Mouse (Mus musculus) midbrain, embryonic 13.5 days (tissue): Measurements from ENCODE around the gene Amotl1. TPM values are rescaled to one million over a fixed set of nuclear protein-coding genes. Genes with fewer than 3 reads are reported as not detected.

Experiments used
- ATAC-seq: fragments of 200-750 bp; cut with Nextera tagmentation; 2 replicates; pipeline ENCODE4 v1.8.0; 2017; ENCODE audit warnings: mild to moderate bottlenecking, moderate TSS enrichment, moderate library complexity
- H3K27ac ChIP-seq: fragments of 300-500 bp; sonication (generic); 2 replicates; pipeline ENCODE4 v1.5.1; 2015; ENCODE audit warnings: inconsistent platforms, mild to moderate bottlenecking, moderate library complexity
- H3K27me3 ChIP-seq: fragments of 300-500 bp; sonication (generic); 2 replicates; pipeline ENCODE4 v1.6.1; 2015; ENCODE audit warnings: mild to moderate bottlenecking, inconsistent platforms
- H3K36me3 ChIP-seq: fragments of 300-500 bp; sonication (generic); 2 replicates; pipeline ENCODE4 v1.6.1; 2015; ENCODE audit warnings: mild to moderate bottlenecking, inconsistent platforms
- H3K4me1 ChIP-seq: fragments of 300-500 bp; sonication (generic); replicated peaks from 2 replicates; pipeline ENCODE4 v1.6.1; 2015; ENCODE audit warnings: inconsistent platforms
- H3K4me2 ChIP-seq: fragments of 300-500 bp; sonication (generic); replicated peaks from 2 replicates; pipeline ENCODE4 v1.6.1; 2015; ENCODE audit warnings: moderate library complexity, mild to moderate bottlenecking, inconsistent platforms
- H3K4me3 ChIP-seq: fragments of 300-500 bp; sonication (generic); replicated peaks from 2 replicates; pipeline ENCODE4 v1.5.1; 2015; ENCODE audit warnings: mild to moderate bottlenecking, inconsistent platforms
- H3K9ac ChIP-seq: fragments of 300-500 bp; sonication (generic); replicated peaks from 2 replicates; pipeline ENCODE4 v1.6.1; 2015; ENCODE audit warnings: mild to moderate bottlenecking, inconsistent platforms
- H3K9me3 ChIP-seq: fragments of 300-500 bp; sonication (generic); 2 replicates; pipeline ENCODE4 v1.6.1; 2016; ENCODE audit warnings: mild to moderate bottlenecking, inconsistent platforms
- whole genome bisulfite sequencing: fragments of 180-500 bp; shearing (Covaris S2); methylation state at CpG from one replicate; pipeline ENCODE4 v1.1.7; 2015; 5-methylcytosine and 5-hydroxymethylcytosine counted together
- polyA plus RNA-seq: library from polyadenylated mRNA; unstranded; fragments of >200 nt; fragmentation: Nextera tagmentation; extraction: Ambion mirVana; gene quantifications from 2 replicates; pipeline ENCODE4 v1.2.1, GENCODE M21; 2015

Amotl1 gene
- polyA plus RNA-seq, 1 experiment from 2014 or later = 9.8 TPM

- Histone ChIP-seq H3K9ac (no peak overlapping the region), H3K4me1 (no peaks in the 10 kb centered on the region), H3K36me3 (peaks cover 73% of the 10 kb centered on the region), H3K27ac (no peak overlapping the region), H3K27me3 (no peaks in the 10 kb centered on the region), H3K4me3 (no peak overlapping the region), H3K9me3 (no peaks in the 10 kb centered on the region), H3K4me2 (no peak overlapping the region)
- no peak for ATAC-seq
- WGBS = 90% methylated on average over 7 of the region's 7 CpGs
Observed at GRCm38 (mm10) chr9:14563351-14563750, 81.5 kb downstream of the Amotl1 start.

- Histone ChIP-seq H3K36me3 (peaks cover 91% of the 10 kb centered on the region), H3K27ac (no peak overlapping the region), H3K9ac (no peak overlapping the region), H3K4me1 (no peaks in the 10 kb centered on the region), H3K4me2 (no peak overlapping the region), H3K27me3 (no peaks in the 10 kb centered on the region), H3K9me3 (no peaks in the 10 kb centered on the region), H3K4me3 (no peak overlapping the region)
- WGBS = 63% methylated on average over 4 of the region's 4 CpGs
- ATAC-seq = no peak
Observed at GRCm38 (mm10) chr9:14560545-14560944, 84.3 kb downstream of the Amotl1 start.

- Histone ChIP-seq H3K4me3 (no peak overlapping the region), H3K9ac (no peak overlapping the region), H3K27ac (no peak overlapping the region), H3K36me3 (peaks cover 92% of the 10 kb centered on the region), H3K4me1 (no peaks in the 10 kb centered on the region), H3K27me3 (no peaks in the 10 kb centered on the region), H3K9me3 (no peaks in the 10 kb centered on the region), H3K4me2 (no peak overlapping the region)
- 92% methylated on average over 9 of the region's 9 CpGs for WGBS
- ATAC-seq = no peak
Observed at GRCm38 (mm10) chr9:14559996-14560395, 84.9 kb downstream of the Amotl1 start.

GRCm38 (mm10) chr9:14559430-14559829, 85.4 kb downstream of the Amotl1 start:
- H3K4me1 ChIP-seq = no peaks in the 10 kb centered on the region
- H3K27ac ChIP-seq = no peak overlapping the region
- no peaks in the 10 kb centered on the region for H3K9me3 ChIP-seq
- 89% methylated on average over 10 of the region's 10 CpGs for WGBS
- no peak overlapping the region for H3K4me2 ChIP-seq
- H3K36me3 ChIP-seq = peaks cover 93% of the 10 kb centered on the region
- no peak overlapping the region for H3K4me3 ChIP-seq
- H3K27me3 ChIP-seq = no peaks in the 10 kb centered on the region
- no peak for ATAC-seq
- no peak overlapping the region for H3K9ac ChIP-seq

GRCm38 (mm10) chr9:14558332-14558731, 86.5 kb downstream of the Amotl1 start:
- Histone ChIP-seq H3K4me1 (no peaks in the 10 kb centered on the region), H3K36me3 (peaks cover 93% of the 10 kb centered on the region), H3K4me2 (no peak overlapping the region), H3K27ac (no peak overlapping the region), H3K9ac (no peak overlapping the region), H3K27me3 (no peaks in the 10 kb centered on the region), H3K4me3 (no peak overlapping the region), H3K9me3 (no peaks in the 10 kb centered on the region)
- WGBS = 91% methylated on average over 10 of the region's 10 CpGs
- no peak for ATAC-seq

- Histone ChIP-seq H3K4me2 (no peak overlapping the region), H3K4me3 (no peak overlapping the region), H3K27ac (no peak overlapping the region), H3K36me3 (peaks cover 85% of the 10 kb centered on the region), H3K9me3 (no peaks in the 10 kb centered on the region), H3K27me3 (no peaks in the 10 kb centered on the region), H3K4me1 (no peaks in the 10 kb centered on the region), H3K9ac (no peak overlapping the region)
- WGBS = 86% methylated on average over 11 of the region's 11 CpGs
- ATAC-seq = no peak
Observed at GRCm38 (mm10) chr9:14548366-14548761, 96.5 kb downstream of the Amotl1 start.

GRCm38 (mm10) chr9:14547584-14548365, 97.1 kb downstream of the Amotl1 start:
- Histone ChIP-seq H3K27ac (no peak overlapping the region), H3K4me1 (no peaks in the 10 kb centered on the region), H3K27me3 (no peaks in the 10 kb centered on the region), H3K9me3 (no peaks in the 10 kb centered on the region), H3K36me3 (peaks cover 86% of the 10 kb centered on the region), H3K9ac (no peak overlapping the region), H3K4me2 (no peak overlapping the region), H3K4me3 (no peak overlapping the region)
- no peak for ATAC-seq
- WGBS = 87% methylated on average over 12 of the region's 12 CpGs

- ATAC-seq = no peak
- Histone ChIP-seq H3K4me2 (no peak overlapping the region), H3K4me3 (no peak overlapping the region), H3K9me3 (no peaks in the 10 kb centered on the region), H3K27me3 (no peaks in the 10 kb centered on the region), H3K36me3 (peaks cover 82% of the 10 kb centered on the region), H3K4me1 (no peaks in the 10 kb centered on the region), H3K27ac (no peak overlapping the region), H3K9ac (no peak overlapping the region)
- WGBS = 68% methylated on average over 9 of the region's 9 CpGs
Observed at GRCm38 (mm10) chr9:14544034-14544757, 100.7 kb downstream of the Amotl1 start.

GRCm38 (mm10) chr9:14534833-14535456, 109.9 kb downstream of the Amotl1 start:
- Histone ChIP-seq H3K36me3 (peaks cover 11% of the 10 kb centered on the region), H3K27ac (no peak overlapping the region), H3K9me3 (no peaks in the 10 kb centered on the region), H3K9ac (no peak overlapping the region), H3K4me3 (no peak overlapping the region), H3K4me2 (no peak overlapping the region), H3K4me1 (peaks cover 12% of the 10 kb centered on the region), H3K27me3 (no peaks in the 10 kb centered on the region)
- WGBS = 91% methylated on average over 9 of the region's 9 CpGs
- no peak for ATAC-seq

GRCm38 (mm10) chr9:14533659-14534058, 111.2 kb downstream of the Amotl1 start:
- H3K4me3 ChIP-seq = no peak overlapping the region
- H3K9ac ChIP-seq = no peak overlapping the region
- H3K4me1 ChIP-seq = peaks cover 12% of the 10 kb centered on the region
- H3K27me3 ChIP-seq = no peaks in the 10 kb centered on the region
- no peak overlapping the region for H3K27ac ChIP-seq
- 93% methylated on average over 2 of the region's 2 CpGs for WGBS
- H3K4me2 ChIP-seq = no peak overlapping the region
- ATAC-seq = no peak
- H3K9me3 ChIP-seq = no peaks in the 10 kb centered on the region
- peaks cover 2% of the 10 kb centered on the region; the same call in 1 of the 2 replicates for H3K36me3 ChIP-seq

GRCm38 (mm10) chr9:14532283-14532682, 112.6 kb downstream of the Amotl1 start:
- peak; percentile 94 for ATAC-seq
- H3K27me3 ChIP-seq = no peaks in the 10 kb centered on the region
- 5% methylated on average over 3 of the region's 3 CpGs for WGBS
- H3K27ac ChIP-seq = no peak overlapping the region
- H3K4me2 ChIP-seq = no peak overlapping the region
- no peaks in the 10 kb centered on the region for H3K36me3 ChIP-seq
- H3K9me3 ChIP-seq = no peaks in the 10 kb centered on the region
- peaks cover 12% of the 10 kb centered on the region for H3K4me1 ChIP-seq
- no peak overlapping the region for H3K9ac ChIP-seq
- no peak overlapping the region for H3K4me3 ChIP-seq

GRCm38 (mm10) chr9:14530004-14530403, 114.9 kb downstream of the Amotl1 start:
- WGBS = 81% methylated on average over 5 of the region's 5 CpGs
- H3K4me3 ChIP-seq = no peak overlapping the region
- no peaks in the 10 kb centered on the region for H3K36me3 ChIP-seq
- H3K27me3 ChIP-seq = no peaks in the 10 kb centered on the region
- H3K4me2 ChIP-seq = no peak overlapping the region
- no peak overlapping the region for H3K27ac ChIP-seq
- H3K9me3 ChIP-seq = no peaks in the 10 kb centered on the region
- no peak for ATAC-seq
- H3K9ac ChIP-seq = no peak overlapping the region
- peaks cover 12% of the 10 kb centered on the region for H3K4me1 ChIP-seq
